13 mouse cellular contexts compared by ENCODE assay signal in genomic region chr3:159010954-159011638, GRCm38 (mm10).
DNase-seq lines count a peak whose midpoint lies in the region; ATAC-seq lines count a peak whose summit lies in the region.
"Had no signal": no experiment of that assay in that cellular context is flagged by ENCODE, and none has a peak within 500 bp of the region (broad histone marks: within the 10 kb centered on the region; RNA-seq: fewer than 3 reads in every experiment).

No protein-coding gene starts in this region.

- DNase-seq in neural tube, embryonic 10.5 days (ENCODE audit: extremely low spot score, low spot score): no peak
- peak; percentile 38 to 66 for DNase-seq in cerebellum, postnatal 10 days
- peak; percentile 64 for DNase-seq in retina, postnatal 1 day
- DNase-seq in gastrocnemius, postnatal 25 days: no peak
- no peak for DNase-seq in layer of hippocampus, adult 9-10 months (ENCODE audit: low spot score)
- no peak for DNase-seq in urinary bladder, postnatal 36 days (ENCODE audit: low spot score in 2 of 2)
- DNase-seq: kidney, adult 2 months; right cerebral cortex, postnatal 14 days; thymus, postnatal 4 days had no signal

- no peak overlapping the region for H3K4me3 ChIP-seq in neural tube, embryonic 12.5 days
- H3K4me3 ChIP-seq in forebrain, embryonic 15.5 days: no peak overlapping the region
- H3K4me3 ChIP-seq: limb, embryonic 15.5 days; myocyte had no signal

- H3K27ac ChIP-seq in neural tube, embryonic 12.5 days: no peak overlapping the region
- H3K27ac ChIP-seq in forebrain, embryonic 15.5 days (replicated peaks): no peak overlapping the region
- H3K27ac ChIP-seq: limb, embryonic 15.5 days had no signal

- no peaks in the 10 kb centered on the region for H3K4me1 ChIP-seq in neural tube, embryonic 12.5 days
- no peaks in the 10 kb centered on the region for H3K4me1 ChIP-seq in forebrain, embryonic 15.5 days
- H3K4me1 ChIP-seq: limb, embryonic 15.5 days had no signal

- no peaks in the 10 kb centered on the region for H3K9me3 ChIP-seq in neural tube, embryonic 12.5 days
- no peaks in the 10 kb centered on the region for H3K9me3 ChIP-seq in forebrain, embryonic 15.5 days
- H3K9me3 ChIP-seq: limb, embryonic 15.5 days had no signal

- no peak overlapping the region for H3K9ac ChIP-seq in neural tube, embryonic 12.5 days
- H3K9ac ChIP-seq in forebrain, embryonic 15.5 days (replicated peaks): no peak overlapping the region
- H3K9ac ChIP-seq: limb, embryonic 15.5 days had no signal

- H3K36me3 ChIP-seq in neural tube, embryonic 12.5 days: no peaks in the 10 kb centered on the region
- H3K36me3 ChIP-seq in forebrain, embryonic 15.5 days: no peaks in the 10 kb centered on the region
- H3K36me3 ChIP-seq: limb, embryonic 15.5 days had no signal

- H3K27me3 ChIP-seq in neural tube, embryonic 12.5 days (replicated peaks): no peaks in the 10 kb centered on the region
- H3K27me3 ChIP-seq in forebrain, embryonic 15.5 days: no peaks in the 10 kb centered on the region
- H3K27me3 ChIP-seq: limb, embryonic 15.5 days had no signal

- ATAC-seq in neural tube, embryonic 12.5 days (ENCODE audit: low FRiP score, low read depth): peak; percentile 93
- peak; percentile 53; the same call in 1 of the 2 replicates for ATAC-seq in forebrain, embryonic 15.5 days (replicated peaks)

- no peak overlapping the region for H3K4me2 ChIP-seq in neural tube, embryonic 12.5 days (replicated peaks)
- H3K4me2 ChIP-seq in forebrain, embryonic 15.5 days (replicated peaks): no peak overlapping the region
- H3K4me2 ChIP-seq: limb, embryonic 15.5 days had no signal

- WGBS in neural tube, embryonic 12.5 days: 0% methylated on average over 1 of the region's 1 CpGs
- 3% methylated on average over 1 of the region's 1 CpGs for WGBS in forebrain, embryonic 15.5 days

Comparison
In these comparisons a context has a peak if more than half of its experiments do, and no peak if none do; other contexts are left out.
1. DNase-seq: peak in cerebellum, postnatal 10 days (2 of 2) and retina, postnatal 1 day (single experiment); none in neural tube, embryonic 10.5 days (single experiment), gastrocnemius, postnatal 25 days (single experiment), layer of hippocampus, adult 9-10 months (single experiment) and urinary bladder, postnatal 36 days (0 of 2).